Mouse (Mus musculus) G1E (cell line): Measurements from ENCODE around the gene Exoc3l2.

Experiments
- CTCF ChIP-seq: IDR thresholded peaks from 2 replicates; pipeline ENCODE4 v1.5.1; 2012; ENCODE audit warnings: low read depth, low read length, inconsistent platforms, mixed read lengths
- TAL1 ChIP-seq: conservative IDR thresholded peaks from 2 replicates; pipeline ENCODE4 v1.6.1; 2012; ENCODE audit warnings: low read depth, low read length, inconsistent platforms, mixed read lengths

- TF ChIP-seq CTCF, result no peak
- no peak for TF ChIP-seq TAL1
Measured at GRCm38 (mm10) chr7:19483281-19483680, 20.1 kb downstream of the Exoc3l2 start.
